Comparison of ENCODE assay signal across 11 mouse cellular contexts in the genomic region with DNA sequence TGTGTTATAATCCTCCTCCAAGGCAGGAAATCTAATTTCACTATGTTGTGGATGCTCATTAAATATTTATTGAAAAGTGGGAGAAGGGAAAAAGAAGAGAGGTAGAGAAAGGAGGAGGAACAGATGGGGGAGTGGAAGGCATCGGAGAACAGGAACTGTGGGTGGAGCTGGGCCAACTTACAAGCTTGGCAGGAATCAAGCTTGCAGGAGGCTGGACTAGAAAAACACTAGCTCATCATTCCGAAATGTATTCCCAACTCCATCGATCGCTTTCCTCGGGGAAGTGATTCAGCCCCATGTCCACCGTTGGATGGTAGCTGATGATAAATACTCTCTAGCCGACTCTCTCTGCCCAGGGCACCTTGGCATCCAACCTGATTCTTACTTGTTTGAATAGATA. TPM values are rescaled to one million over a fixed set of nuclear protein-coding genes. Genes with fewer than 3 reads are reported as not detected.
DNase-seq lines count a peak whose midpoint lies in the region; ATAC-seq and TF ChIP-seq lines count a peak whose summit lies in the region.
"Had no signal": no experiment of that assay in that cellular context is flagged by ENCODE, and none has a peak within 500 bp of the region (broad histone marks: within the 10 kb centered on the region; RNA-seq: fewer than 3 reads in every experiment).

No protein-coding gene starts in this region.

- POLR2A ChIA-PET in Patski (lab: Charles Lee) = no interaction called here

- H3K4me1 ChIP-seq in heart, embryonic 10.5 days = peaks cover 7% of the 10 kb centered on the region
- peaks cover 23% of the 10 kb centered on the region for H3K4me1 ChIP-seq in midbrain, embryonic 15.5 days

- intact Hi-C loops in left cerebral cortex, postnatal 4 days (cut with DNase I) = no loop called here

- no peak overlapping the region for H3K9ac ChIP-seq in midbrain, embryonic 15.5 days
- H3K9ac ChIP-seq: liver, embryonic 12.5 days had no signal

- H3K36me3 ChIP-seq in heart, embryonic 10.5 days = no peaks in the 10 kb centered on the region
- H3K36me3 ChIP-seq in midbrain, embryonic 15.5 days (replicated peaks) = no peaks in the 10 kb centered on the region
- H3K36me3 ChIP-seq: liver, embryonic 12.5 days had no signal

- 83% methylated on average over 7 of the region's 7 CpGs for WGBS in heart, embryonic 10.5 days
- WGBS in midbrain, embryonic 15.5 days = 85% methylated on average over 7 of the region's 7 CpGs

- ATAC-seq in Patski = no peak
- ATAC-seq in midbrain, embryonic 15.5 days (replicated peaks) = no peak
- ATAC-seq: liver, embryonic 12.5 days had no signal

- DNase-seq in heart, adult 11 months = peak; percentile 89
- DNase-seq in heart, embryonic 10.5 days (ENCODE audit: low spot score) = no peak
- DNase-seq in Patski (ENCODE audit: low read depth, low spot score) = peak; percentile 4
- peak; percentile 17 for DNase-seq in gastrocnemius, postnatal 10 days
- peak; percentile 34 for DNase-seq in left cerebral cortex, postnatal 4 days
- DNase-seq in kidney, adult 18-20 months = no peak
- DNase-seq: kidney, adult 11 months; thymus, postnatal 4 days had no signal

- no peaks in the 10 kb centered on the region for H3K9me3 ChIP-seq in heart, embryonic 10.5 days
- H3K9me3 ChIP-seq in midbrain, embryonic 15.5 days = no peaks in the 10 kb centered on the region
- H3K9me3 ChIP-seq: liver, embryonic 12.5 days had no signal

- CTCF ChIA-PET in Patski (lab: Charles Lee) = interaction anchor here (0.7 to 1.7 kb wide), 3 partner anchors 13 to 16 kb away, joined by 4 to 5 read pairs (median 4); no protein-coding TSS in a partner anchor

- TF ChIP-seq CTCF in Patski (IDR thresholded peaks at IDR 0.05) = no peak

- no peak overlapping the region for H3K27ac ChIP-seq in heart, embryonic 10.5 days
- H3K27ac ChIP-seq in midbrain, embryonic 15.5 days = no peak overlapping the region
- H3K27ac ChIP-seq: liver, embryonic 12.5 days; macrophage had no signal

- no peaks in the 10 kb centered on the region for H3K27me3 ChIP-seq in heart, embryonic 10.5 days (ENCODE audit: insufficient read depth, poor library complexity, severe bottlenecking)
- no peaks in the 10 kb centered on the region for H3K27me3 ChIP-seq in Patski
- H3K27me3 ChIP-seq in midbrain, embryonic 15.5 days (replicated peaks) = no peaks in the 10 kb centered on the region
- H3K27me3 ChIP-seq: liver, embryonic 12.5 days had no signal

- no peak overlapping the region for H3K4me2 ChIP-seq in midbrain, embryonic 15.5 days
- H3K4me2 ChIP-seq: liver, embryonic 12.5 days had no signal

- no peak overlapping the region for H3K4me3 ChIP-seq in heart, embryonic 10.5 days
- no peak overlapping the region for H3K4me3 ChIP-seq in midbrain, embryonic 15.5 days
- H3K4me3 ChIP-seq: liver, embryonic 12.5 days had no signal

- in situ Hi-C loops in Patski (cut with MboI; ENCODE audit: low pct_unique_long_range_greater_than_20kb) = no loop called here

RNA-seq across cellular contexts. Expression of a gene that starts 29.9 kb away (rescaled TPM):
- 3.2 and 5.1 TPM in 2 replicates for polyA plus RNA-seq in heart, embryonic 10.5 days (2016; fragmentation: Nextera tagmentation; extraction: Ambion mirVana)
- 27.9 TPM for polyA plus RNA-seq in Patski (2021)
- total RNA-seq in gastrocnemius, postnatal 10 days (2021) = 10 to 100 TPM; 14.4 to 17.2 TPM
- 10 to 100 TPM; 79.5 to 86.2 TPM for total RNA-seq in left cerebral cortex, postnatal 4 days (2021)
- 9.4 and 9.8 TPM in 2 replicates for polyA plus RNA-seq in midbrain, embryonic 15.5 days (2015; fragmentation: Nextera tagmentation; extraction: Ambion mirVana)

Comparison
In these comparisons a context has a peak if more than half of its experiments do, and no peak if none do; other contexts are left out.
1. DNase-seq: peak in heart, adult 11 months (single experiment), Patski (single experiment), gastrocnemius, postnatal 10 days (single experiment) and left cerebral cortex, postnatal 4 days (single experiment); none in heart, embryonic 10.5 days (single experiment) and kidney, adult 18-20 months (single experiment).